Mouse (Mus musculus): ENCODE measurements around the gene Ube2m. TPM values are rescaled to one million over a fixed set of nuclear protein-coding genes. Genes with fewer than 3 reads are reported as not detected.
A peak's percentile ranks its signal among the peaks of the same experiment; 100 is the strongest.

Ube2m gene
- total RNA-seq, 2 experiments from 2014 or later: 177 to 187 TPM

- DNase-seq: peak; percentile 98 to 99
Measured at GRCm38 (mm10) chr7:13034148-13034977, 3.7 kb downstream of the Ube2m start, which contains the start of gene Chmp2a. Chmp2a (minus strand) TSS chr7:13034807.

DNA sequence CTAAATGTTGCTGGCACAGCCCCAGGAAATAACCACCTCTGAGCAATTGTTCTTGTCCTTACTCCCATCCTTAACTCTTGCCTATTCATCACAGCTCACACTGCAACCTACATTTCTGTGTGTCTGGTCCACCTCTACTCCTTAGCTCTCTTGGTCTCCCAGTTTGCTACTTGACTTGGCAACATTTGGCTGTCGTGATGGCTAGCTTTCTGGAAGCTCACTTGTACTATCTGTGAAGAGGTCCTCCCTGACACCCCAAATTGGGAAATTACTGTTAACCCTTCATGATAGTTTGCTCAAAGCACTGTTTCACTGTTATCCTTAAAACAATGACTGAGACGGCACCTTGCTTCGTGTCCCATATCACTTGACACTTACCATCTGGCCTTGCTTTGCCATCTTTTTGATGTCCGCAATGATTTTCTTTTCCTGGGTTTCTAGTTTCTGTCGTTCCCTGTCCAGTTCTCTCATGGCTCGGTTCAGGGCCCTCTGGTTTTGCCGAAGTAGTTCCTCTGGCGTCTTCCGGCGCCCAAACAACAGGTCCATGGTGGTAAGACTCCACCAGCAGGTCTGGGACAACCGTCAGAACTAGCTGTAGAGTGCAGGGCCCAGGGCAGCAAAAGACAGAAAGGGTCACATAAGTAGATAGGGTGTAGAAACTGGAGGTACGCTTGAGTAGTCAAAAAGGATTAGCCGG, 4.5 kb downstream of the Ube2m start:
- no peak for DNase-seq

- no peak for DNase-seq
Measured at GRCm38 (mm10) chr7:13032541-13032940, 5.5 kb downstream of the Ube2m start.

- no peak for DNase-seq
Measured at GRCm38 (mm10) chr7:13031983-13032382, 6.1 kb downstream of the Ube2m start.

GRCm38 (mm10) chr7:13031069-13031468, 7.0 kb downstream of the Ube2m start:
- no peak for DNase-seq

DNA sequence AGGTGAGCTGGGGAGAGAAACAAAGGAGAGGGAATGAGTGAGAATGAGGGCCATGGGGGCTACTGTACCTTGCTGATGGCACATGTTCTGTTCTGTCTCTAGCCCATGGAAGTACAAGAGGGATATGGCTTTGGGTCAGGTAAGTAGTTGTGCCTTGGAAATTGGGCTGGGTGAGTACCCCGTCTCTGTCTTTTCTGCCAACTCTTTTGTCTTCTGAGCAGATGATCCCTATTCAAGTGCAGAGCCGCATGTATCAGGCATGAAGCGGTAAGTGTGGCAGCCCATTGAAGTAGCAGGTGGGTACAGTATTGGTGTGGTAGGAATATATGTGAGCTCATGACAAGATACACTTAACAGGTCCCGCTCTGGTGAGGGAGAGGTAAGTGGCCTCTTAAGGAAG, 9.1 kb downstream of the Ube2m start:
- no peak for DNase-seq

GRCm38 (mm10) chr7:13025511-13026112, 12.5 kb downstream of the Ube2m start:
- DNase-seq: no peak

GRCm38 (mm10) chr7:13024805-13025204, 13.3 kb downstream of the Ube2m start:
- peak; percentile 56 to 66 for DNase-seq

DNA sequence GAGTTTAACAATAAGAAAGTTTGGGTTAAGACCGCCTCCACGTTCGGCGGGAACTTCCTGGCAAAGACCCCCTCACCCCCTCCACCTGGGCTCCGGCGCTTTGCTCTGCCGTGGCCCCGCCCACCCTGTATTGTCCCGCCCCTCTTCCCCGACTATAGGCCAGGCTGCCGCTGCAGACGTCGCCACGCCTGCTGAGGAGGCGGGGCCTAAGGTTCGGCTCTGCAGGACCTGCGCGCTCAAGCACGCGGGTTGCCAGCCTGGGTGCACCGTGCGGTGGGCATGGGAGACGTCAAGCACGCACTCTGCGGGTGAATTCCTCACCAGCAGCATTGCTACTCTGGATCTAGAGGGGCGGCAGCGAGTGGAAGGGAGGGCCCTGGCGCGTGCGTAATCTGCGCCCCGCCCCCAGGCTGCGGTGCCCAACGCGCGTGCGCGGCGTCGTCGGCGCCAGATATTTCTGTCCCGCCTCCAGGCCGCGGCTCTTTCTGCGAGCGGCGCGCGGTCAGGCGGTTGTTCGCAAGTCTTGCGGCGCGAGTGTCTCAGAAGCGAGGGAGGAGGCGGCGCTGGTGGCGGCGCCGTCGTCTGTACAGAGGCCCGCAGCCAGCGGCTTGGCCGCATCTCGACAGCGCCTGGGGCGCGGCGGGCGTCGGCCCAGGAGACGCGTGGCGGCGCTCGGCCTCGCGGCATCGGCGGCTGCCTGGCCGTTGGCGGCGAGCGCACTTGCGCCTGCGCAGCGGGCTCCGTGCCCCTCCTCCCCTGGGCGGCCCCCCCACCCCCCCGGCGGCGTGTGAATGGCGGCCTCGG, 13.9 kb downstream of the Ube2m start:
- DNase-seq: peak; percentile 94 to 96

- peak; percentile 63 to 84 for DNase-seq
Measured at GRCm38 (mm10) chr7:13022773-13023535, 15.1 kb downstream of the Ube2m start.

- no peak for DNase-seq
Measured at GRCm38 (mm10) chr7:13015217-13015616, 22.9 kb downstream of the Ube2m start.

GRCm38 (mm10) chr7:13014275-13014839, 23.7 kb downstream of the Ube2m start:
- no peak for DNase-seq

- no peak for DNase-seq
Measured at GRCm38 (mm10) chr7:13013671-13014070, 24.4 kb downstream of the Ube2m start.

DNA sequence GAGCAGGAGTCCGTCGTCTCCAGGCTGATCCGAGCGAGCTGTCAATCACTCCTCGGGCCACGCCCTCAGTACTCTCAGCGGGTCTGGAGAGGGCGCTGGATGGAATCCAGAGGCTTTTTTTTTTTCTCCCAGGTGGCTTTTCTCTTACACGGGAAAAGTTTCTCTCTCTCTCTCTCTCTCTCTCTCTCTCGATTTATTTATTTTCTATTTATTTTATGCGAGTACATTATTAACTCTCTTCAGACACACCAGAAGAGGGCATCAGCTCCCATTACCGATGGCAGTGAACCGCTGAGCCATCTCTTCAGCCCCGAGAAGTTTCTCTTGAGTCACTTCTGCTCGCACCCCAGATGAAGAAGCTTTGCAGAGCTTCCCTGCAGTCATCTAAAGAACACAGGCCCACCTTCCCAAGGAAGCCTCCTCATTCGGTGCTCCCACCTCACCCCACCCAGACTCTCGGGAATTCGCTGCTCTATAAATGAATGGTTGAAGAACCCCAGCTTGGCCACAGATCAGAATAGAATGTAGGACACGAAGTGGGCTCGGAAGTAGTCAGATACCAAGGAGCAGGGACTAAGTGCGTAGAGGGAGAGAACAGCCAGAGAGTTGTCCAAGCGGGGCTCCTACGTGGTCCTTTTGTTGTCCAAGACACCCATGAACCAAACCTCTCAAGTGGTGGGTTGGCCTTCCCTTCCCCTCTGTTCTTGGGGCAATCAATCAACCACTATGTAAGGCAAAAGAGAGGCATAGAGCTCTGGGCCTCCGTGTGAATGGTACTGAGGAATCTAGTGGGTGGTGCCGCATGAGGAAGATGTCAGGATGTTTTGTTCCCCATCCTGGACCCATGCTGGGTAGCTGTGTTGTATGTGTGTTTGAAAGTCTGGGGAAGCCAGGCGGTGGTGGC, 27.8 kb downstream of the Ube2m start, which contains the start of gene Zbtb45:
Zbtb45 (minus strand) TSS at position 30 of the 904 bp plus-strand sequence.
- DNase-seq: no peak

DNA sequence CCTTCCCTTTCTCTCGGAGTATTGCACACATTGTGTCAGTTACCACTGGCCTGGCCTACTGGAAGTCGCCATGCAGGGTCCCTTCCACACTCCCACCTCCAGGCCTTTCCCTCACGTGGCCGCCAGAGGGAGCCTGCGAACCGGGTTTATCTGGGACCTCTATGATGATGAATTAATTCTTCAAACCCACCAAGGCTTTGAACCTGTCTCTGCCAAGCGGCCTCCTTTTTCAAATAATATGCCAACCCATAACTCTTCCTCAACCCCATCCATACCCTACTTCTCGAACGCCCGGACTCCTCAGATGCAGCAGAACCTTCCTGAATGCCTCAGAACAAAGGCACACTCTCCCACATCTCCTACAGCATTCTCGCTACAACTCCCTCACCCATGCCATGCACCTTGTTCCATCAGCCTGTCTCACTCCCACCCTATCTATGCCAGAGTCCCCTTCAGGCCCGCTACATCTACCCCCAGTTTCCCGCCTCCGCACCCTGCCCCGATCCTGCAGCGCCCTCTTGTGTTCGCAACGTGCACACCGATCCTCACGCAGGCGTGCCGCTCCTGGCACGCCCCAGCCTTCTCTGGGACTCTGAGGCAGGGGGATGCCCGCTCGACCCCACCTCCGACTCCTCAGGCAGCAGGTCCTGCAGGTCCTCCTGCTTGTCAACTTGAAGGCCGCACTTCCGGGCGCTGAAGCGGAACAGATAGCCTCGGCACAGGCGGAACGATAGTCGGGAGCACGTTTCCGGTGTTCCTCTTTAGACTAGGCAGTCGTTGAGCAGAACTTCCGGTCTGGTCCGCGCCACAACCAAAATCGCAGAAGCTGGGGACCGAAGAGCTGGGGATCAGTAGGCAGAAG, 28.7 kb downstream of the Ube2m start:
- DNase-seq: peak; percentile 94 to 96

- DNase-seq: no peak
Measured at GRCm38 (mm10) chr7:13007341-13008092, 30.6 kb downstream of the Ube2m start.

DNA sequence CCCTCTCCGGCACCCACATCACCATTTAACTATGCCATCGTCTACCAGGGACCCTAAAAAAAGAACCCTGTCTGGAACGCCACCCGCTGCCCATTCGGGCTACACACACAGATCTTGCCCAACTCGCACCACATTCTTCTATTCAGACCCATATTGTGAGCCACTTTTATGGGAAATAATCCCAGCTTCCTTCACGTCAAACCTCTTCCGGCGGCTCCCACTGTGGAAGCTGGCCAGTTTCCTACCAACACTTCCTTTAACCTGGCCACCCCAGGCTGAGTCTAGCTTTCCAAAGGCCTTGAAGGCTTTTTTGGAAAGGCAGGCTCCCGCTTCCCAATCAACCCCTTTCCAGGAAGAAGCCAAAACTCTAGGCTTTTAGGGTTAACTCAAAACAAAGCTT, 31.5 kb downstream of the Ube2m start:
- no peak for DNase-seq

DNA sequence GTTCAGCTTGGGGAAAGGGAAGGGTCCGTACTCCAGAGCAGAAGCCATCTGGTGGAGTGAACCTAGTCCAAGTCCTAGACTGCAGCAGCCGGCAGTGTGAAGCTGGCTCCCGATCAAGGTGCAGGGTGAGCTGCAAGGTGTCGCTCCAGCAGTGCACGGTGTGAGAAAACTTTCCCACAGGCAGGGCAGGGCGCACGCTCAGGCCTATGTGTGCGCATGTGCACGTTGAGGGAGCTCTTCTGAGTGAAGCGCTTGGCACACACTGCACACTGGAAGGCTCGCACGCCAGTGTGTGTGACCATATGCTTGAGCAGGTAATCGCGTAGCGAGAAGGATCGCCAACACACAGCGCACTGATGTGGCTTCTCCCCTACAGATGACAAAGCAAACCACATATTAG, 32.1 kb downstream of the Ube2m start:
- no peak for DNase-seq
